In genomic region chr4:76503279-76503601, GRCm38 (mm10) we compare ENCODE assay signal across 27 mouse cellular contexts.
A peak's percentile ranks its signal among the peaks of the same experiment; 100 is the strongest.
DNase-seq lines count a peak whose midpoint lies in the region; ATAC-seq and TF ChIP-seq lines count a peak whose summit lies in the region.
"Had no signal": no experiment of that assay in that cellular context is flagged by ENCODE, and none has a peak within 500 bp of the region (broad histone marks: within the 10 kb centered on the region; RNA-seq: fewer than 3 reads in every experiment).

No protein-coding gene starts in this region.

- H3K9me3 ChIP-seq in hindbrain, embryonic 15.5 days: no peaks in the 10 kb centered on the region
- H3K9me3 ChIP-seq in hindbrain, embryonic 10.5 days: no peaks in the 10 kb centered on the region
- no peaks in the 10 kb centered on the region for H3K9me3 ChIP-seq in embryonic facial prominence, embryonic 10.5 days
- no peaks in the 10 kb centered on the region for H3K9me3 ChIP-seq in limb, embryonic 12.5 days
- H3K9me3 ChIP-seq: embryonic facial prominence, embryonic 15.5 days; heart, embryonic 13.5 days; kidney, embryonic 15.5 days; liver, embryonic 13.5 days; midbrain, embryonic 13.5 days; neural tube, embryonic 12.5 days had no signal

- H3K4me3 ChIP-seq in hindbrain, embryonic 15.5 days: no peak overlapping the region
- H3K4me3 ChIP-seq in hindbrain, embryonic 10.5 days: no peak overlapping the region
- H3K4me3 ChIP-seq in embryonic facial prominence, embryonic 10.5 days: no peak overlapping the region
- no peak overlapping the region for H3K4me3 ChIP-seq in limb, embryonic 12.5 days (replicated peaks)
- H3K4me3 ChIP-seq in thymus, adult 2 months (ENCODE audit: control insufficient read depth, insufficient read depth, low read length): no peak overlapping the region
- H3K4me3 ChIP-seq: embryonic facial prominence, embryonic 15.5 days; heart, adult 2 months; heart, embryonic 13.5 days; kidney, embryonic 15.5 days; liver, embryonic 13.5 days; midbrain, embryonic 13.5 days; neural tube, embryonic 12.5 days had no signal

- H3K36me3 ChIP-seq in hindbrain, embryonic 15.5 days: no peaks in the 10 kb centered on the region
- no peaks in the 10 kb centered on the region for H3K36me3 ChIP-seq in hindbrain, embryonic 10.5 days
- no peaks in the 10 kb centered on the region for H3K36me3 ChIP-seq in embryonic facial prominence, embryonic 10.5 days (replicated peaks)
- no peaks in the 10 kb centered on the region for H3K36me3 ChIP-seq in limb, embryonic 12.5 days
- H3K36me3 ChIP-seq in thymus, adult 2 months (ENCODE audit: control insufficient read depth, insufficient read depth, low read length): no peaks in the 10 kb centered on the region
- H3K36me3 ChIP-seq: embryonic facial prominence, embryonic 15.5 days; heart, embryonic 13.5 days; kidney, embryonic 15.5 days; liver, embryonic 13.5 days; midbrain, embryonic 13.5 days; neural tube, embryonic 12.5 days had no signal

- H3K27ac ChIP-seq in hindbrain, embryonic 15.5 days (replicated peaks): no peak overlapping the region
- H3K27ac ChIP-seq in hindbrain, embryonic 10.5 days: no peak overlapping the region
- no peak overlapping the region for H3K27ac ChIP-seq in embryonic facial prominence, embryonic 10.5 days (replicated peaks)
- peak overlapping the region; percentile 50; the same call in 1 of the 2 replicates for H3K27ac ChIP-seq in limb, embryonic 12.5 days
- H3K27ac ChIP-seq in thymus, adult 2 months (ENCODE audit: control insufficient read depth, insufficient read depth, low read length): no peak overlapping the region
- H3K27ac ChIP-seq: embryonic facial prominence, embryonic 15.5 days; heart, adult 2 months; heart, embryonic 13.5 days; hindbrain, embryonic 14.5 days; kidney, embryonic 15.5 days; liver, embryonic 13.5 days; midbrain, embryonic 13.5 days; neural tube, embryonic 12.5 days had no signal

- TF ChIP-seq POLR2A in brain, embryonic 14.5 days (IDR thresholded peaks at IDR 0.05; ENCODE audit: borderline replicate concordance, extremely low read depth, insufficient read depth, insufficient read length, poor library complexity, severe bottlenecking): no peak
- TF ChIP-seq POLR2A in thymus, adult 2 months (IDR thresholded peaks at IDR 0.05; ENCODE audit: control insufficient read depth, extremely low read depth, insufficient read depth, low read length, poor library complexity): no peak

- no peak for DNase-seq in hindbrain, embryonic 10.5 days (ENCODE audit: low spot score)
- DNase-seq in brain, embryonic 14.5 days (ENCODE audit: low read depth): peak; percentile 26
- peak; percentile 10 for DNase-seq in embryonic facial prominence, embryonic 10.5 days (ENCODE audit: low spot score)
- no peak for DNase-seq in thymus, adult 2 months
- DNase-seq in right cerebral cortex, postnatal 14 days: no peak
- DNase-seq: adrenal gland, adult 8-10 months; embryo, embryonic 11 days; gastrocnemius, postnatal 36 days; heart, adult 2 months; heart, postnatal 14 days; kidney, postnatal 36 days; liver, embryonic 13.5 days; lung, adult 2 months; lung, postnatal 14 days; retina, postnatal 1 day; thymus, postnatal 14 days had no signal

- no peaks in the 10 kb centered on the region for H3K27me3 ChIP-seq in hindbrain, embryonic 15.5 days
- no peaks in the 10 kb centered on the region for H3K27me3 ChIP-seq in hindbrain, embryonic 10.5 days (ENCODE audit: insufficient read depth, poor library complexity, severe bottlenecking)
- H3K27me3 ChIP-seq in embryonic facial prominence, embryonic 10.5 days (replicated peaks; ENCODE audit: low read depth, poor library complexity, severe bottlenecking): no peaks in the 10 kb centered on the region
- no peaks in the 10 kb centered on the region for H3K27me3 ChIP-seq in limb, embryonic 12.5 days
- no peaks in the 10 kb centered on the region for H3K27me3 ChIP-seq in thymus, adult 2 months (ENCODE audit: control insufficient read depth, insufficient read depth, low read length)
- H3K27me3 ChIP-seq: embryonic facial prominence, embryonic 15.5 days; heart, embryonic 13.5 days; kidney, embryonic 15.5 days; liver, embryonic 13.5 days; midbrain, embryonic 13.5 days; neural tube, embryonic 12.5 days had no signal

- TF ChIP-seq CTCF in brain, embryonic 14.5 days (IDR thresholded peaks at IDR 0.05; ENCODE audit: borderline replicate concordance, extremely low read depth, insufficient read depth, insufficient read length): no peak
- TF ChIP-seq CTCF in thymus, adult 2 months (IDR thresholded peaks at IDR 0.05; ENCODE audit: borderline replicate concordance, control insufficient read depth, extremely low read depth, insufficient read depth, low read length, poor library complexity): no peak

- ATAC-seq in hindbrain, embryonic 15.5 days (ENCODE audit: low FRiP score, low read depth): peak; percentile 45; the same call in 1 of the 2 replicates
- ATAC-seq in limb, embryonic 12.5 days (ENCODE audit: insufficient number of reproducible peaks, insufficient read depth, low FRiP score, low TSS enrichment, low read depth): peak; percentile 52; the same call in 1 of the 2 replicates
- ATAC-seq: activated CD4-positive, CD25-positive, alpha-beta regulatory T cell, adult 4 months; forebrain, embryonic 16.5 days; intestine, postnatal 0 days; midbrain, embryonic 13.5 days had no signal

- 26% methylated on average over 3 of the region's 3 CpGs for WGBS in hindbrain, embryonic 15.5 days
- WGBS in hindbrain, embryonic 10.5 days: 31% methylated on average over 3 of the region's 3 CpGs
- WGBS in embryonic facial prominence, embryonic 10.5 days: 17% methylated on average over 3 of the region's 3 CpGs
- 5% methylated on average over 3 of the region's 3 CpGs for WGBS in limb, embryonic 12.5 days
- 55% methylated on average over 3 of the region's 3 CpGs for WGBS in thymus, adult 2 months

- no peak overlapping the region for H3K9ac ChIP-seq in hindbrain, embryonic 15.5 days
- H3K9ac ChIP-seq in limb, embryonic 12.5 days (replicated peaks): no peak overlapping the region
- H3K9ac ChIP-seq: embryonic facial prominence, embryonic 15.5 days; heart, embryonic 13.5 days; hindbrain, embryonic 14.5 days; kidney, embryonic 15.5 days; liver, embryonic 13.5 days; midbrain, embryonic 13.5 days; neural tube, embryonic 12.5 days had no signal

- no peak overlapping the region for H3K4me2 ChIP-seq in hindbrain, embryonic 15.5 days
- H3K4me2 ChIP-seq in limb, embryonic 12.5 days: peak overlapping the region; percentile 8; the same call in 1 of the 2 replicates
- H3K4me2 ChIP-seq: embryonic facial prominence, embryonic 15.5 days; heart, embryonic 13.5 days; hindbrain, embryonic 14.5 days; kidney, embryonic 15.5 days; liver, embryonic 13.5 days; midbrain, embryonic 13.5 days; neural tube, embryonic 12.5 days had no signal

- no peaks in the 10 kb centered on the region; the same call in 1 of the 2 replicates for H3K4me1 ChIP-seq in hindbrain, embryonic 15.5 days (replicated peaks)
- no peaks in the 10 kb centered on the region for H3K4me1 ChIP-seq in hindbrain, embryonic 10.5 days (replicated peaks)
- H3K4me1 ChIP-seq in embryonic facial prominence, embryonic 10.5 days: peaks cover 12% of the 10 kb centered on the region
- peaks cover 14% of the 10 kb centered on the region for H3K4me1 ChIP-seq in limb, embryonic 12.5 days (replicated peaks)
- no peaks in the 10 kb centered on the region for H3K4me1 ChIP-seq in thymus, adult 2 months (replicated peaks; ENCODE audit: control insufficient read depth, insufficient read depth, low read length)
- H3K4me1 ChIP-seq: heart, embryonic 13.5 days; liver, embryonic 13.5 days; midbrain, embryonic 13.5 days; neural tube, embryonic 12.5 days had no signal

Comparison
In these comparisons a context has a peak if more than half of its experiments do, and no peak if none do; other contexts are left out.
1. DNase-seq: peak in brain, embryonic 14.5 days (single experiment) and embryonic facial prominence, embryonic 10.5 days (single experiment); none in hindbrain, embryonic 10.5 days (single experiment), thymus, adult 2 months (single experiment) and right cerebral cortex, postnatal 14 days (single experiment).